Mouse (Mus musculus): ENCODE data around the gene Fbxo2.
"Not testable (repeated sequence)": the region's sequence is repeated elsewhere in the genome, so short reads cannot be mapped to it uniquely, and the experiment has no call there.

The Fbxo2 gene

GRCm38 (mm10) chr4:148177716-148178115, 17.3 kb downstream of the Fbxo2 start:
- DNase-seq, result no peak

GRCm38 (mm10) chr4:148181483-148181882, 21.1 kb downstream of the Fbxo2 start:
- no peak for DNase-seq

- no peak for DNase-seq
These were observed 21.9 kb downstream of the Fbxo2 start for GRCm38 (mm10) chr4:148182363-148182762.

- DNase-seq, result no peak
These were observed 24.1 kb downstream of the Fbxo2 start for GRCm38 (mm10) chr4:148184564-148184963.

- no peak for DNase-seq
These were observed 25.4 kb downstream of the Fbxo2 start for GRCm38 (mm10) chr4:148185819-148186218.

GRCm38 (mm10) chr4:148188767-148189166, 28.3 kb downstream of the Fbxo2 start:
- DNase-seq, result not testable (repeated sequence)

GRCm38 (mm10) chr4:148192707-148193245, 32.4 kb downstream of the Fbxo2 start:
- no peak for DNase-seq

GRCm38 (mm10) chr4:148194400-148194799, 34.0 kb downstream of the Fbxo2 start:
- DNase-seq, result no peak

GRCm38 (mm10) chr4:148198721-148199120, 38.3 kb downstream of the Fbxo2 start:
- DNase-seq, result no peak

GRCm38 (mm10) chr4:148203557-148203956, 43.1 kb downstream of the Fbxo2 start:
- no peak for DNase-seq

GRCm38 (mm10) chr4:148204061-148204872, 43.8 kb downstream of the Fbxo2 start:
- DNase-seq, result no peak

GRCm38 (mm10) chr4:148204873-148205232, 44.4 kb downstream of the Fbxo2 start:
- no peak for DNase-seq

GRCm38 (mm10) chr4:148214460-148215136, 54.2 kb downstream of the Fbxo2 start:
- DNase-seq, result no peak

GRCm38 (mm10) chr4:148215264-148215900, 55.0 kb downstream of the Fbxo2 start:
- DNase-seq, result no peak

Measured in lung, postnatal 4 days (tissue).